Mouse (Mus musculus): Measurements from ENCODE around the gene Hras. TPM values are rescaled to one million over a fixed set of nuclear protein-coding genes. Genes with fewer than 3 reads are reported as not detected.

The Hras gene
- polyA plus RNA-seq, 1 experiment from 2014 or later: 73.9 TPM

DNA sequence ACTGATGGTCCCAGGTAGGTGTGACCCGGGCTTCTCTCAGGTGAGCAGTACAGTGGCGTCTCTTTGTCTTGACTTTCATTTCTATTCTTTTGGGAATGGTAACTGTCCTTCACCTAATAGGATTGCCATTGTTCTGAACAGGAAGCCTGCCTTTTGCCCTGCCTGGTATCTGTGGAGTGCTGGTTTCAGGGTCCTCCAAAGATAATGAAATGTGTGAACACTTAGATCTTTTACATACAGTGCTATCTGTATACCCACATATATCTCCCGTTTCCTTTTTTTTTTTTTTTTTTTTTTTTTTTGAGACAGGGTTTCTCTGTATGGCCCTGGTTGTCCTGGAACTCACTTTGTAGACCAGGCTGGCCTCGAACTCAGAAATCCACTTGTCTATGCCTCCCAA, 52.5 kb downstream of the Hras start:
- H3K36me3 ChIP-seq (ENCODE audit: poor library complexity, severe bottlenecking): peaks cover 57% of the 10 kb centered on the region
- H3K4me1 ChIP-seq: no peaks in the 10 kb centered on the region
- no peaks in the 10 kb centered on the region for H3K27me3 ChIP-seq
- no peak overlapping the region for H3K4me3 ChIP-seq
- no peak overlapping the region for H3K4me2 ChIP-seq
- ATAC-seq: no peak
- H3K9me3 ChIP-seq (replicated peaks): no peaks in the 10 kb centered on the region
- WGBS: 91% methylated on average over 4 of the region's 4 CpGs
- no peak overlapping the region for H3K27ac ChIP-seq
- no peak overlapping the region for H3K9ac ChIP-seq

MicroRNAs within 50 kb of the gene (microRNA counts, 519-probe panel; counts per million panel counts)
- microRNA mmu-miR-210: 4,247 counts per million, percentile 81 among the panel's probes with 10 or more counts

Small RNA genes within 50 kb of the gene (microRNA-seq; reads per million reads assigned to microRNA genes)
- gene Mir210: 522 reads per million, percentile 71 among the genes with 10 or more reads in this experiment

Other genes starting within 250 kb of the Hras start
- gene Ifitm5, start 243.7 kb downstream of the Hras start, polyA plus RNA-seq (2015; fragmentation: Nextera tagmentation; extraction: Ambion mirVana): 0.45 and 0.64 TPM in 2 replicates
- gene Gm45717, start 238.1 kb downstream of the Hras start, polyA plus RNA-seq (2015; fragmentation: Nextera tagmentation; extraction: Ambion mirVana): not detected in 2 replicates
- gene Ifitm2, start 238.0 kb downstream of the Hras start, polyA plus RNA-seq (2015; fragmentation: Nextera tagmentation; extraction: Ambion mirVana): 147 and 153 TPM in 2 replicates
- 2.7 and 4.8 TPM in 2 replicates for gene Ifitm1, start 226.8 kb downstream of the Hras start, polyA plus RNA-seq (2015; fragmentation: Nextera tagmentation; extraction: Ambion mirVana)
- gene Ifitm3, start 183.2 kb downstream of the Hras start, polyA plus RNA-seq (2015; fragmentation: Nextera tagmentation; extraction: Ambion mirVana): 12.7 and 18.1 TPM in 2 replicates
- not detected in 2 replicates for gene Ifitm6, start 176.1 kb downstream of the Hras start, polyA plus RNA-seq (2015; fragmentation: Nextera tagmentation; extraction: Ambion mirVana)
- not detected in 2 replicates for gene Gm17387, start 164.9 kb downstream of the Hras start, polyA plus RNA-seq (2015; fragmentation: Nextera tagmentation; extraction: Ambion mirVana)
- 33.0 and 34.7 TPM in 2 replicates for gene B4galnt4, start 132.9 kb downstream of the Hras start, polyA plus RNA-seq (2015; fragmentation: Nextera tagmentation; extraction: Ambion mirVana)
- 0.25 TPM in 1 of 2 replicates, not detected in the other for gene Pkp3, start 115.8 kb downstream of the Hras start, polyA plus RNA-seq (2015; fragmentation: Nextera tagmentation; extraction: Ambion mirVana)
- gene Sigirr, start 93.4 kb downstream of the Hras start, polyA plus RNA-seq (2015; fragmentation: Nextera tagmentation; extraction: Ambion mirVana): 1.5 and 1.7 TPM in 2 replicates
- gene Ano9, start 76.2 kb downstream of the Hras start, polyA plus RNA-seq (2015; fragmentation: Nextera tagmentation; extraction: Ambion mirVana): 0.13 TPM in 1 of 2 replicates, not detected in the other
- 61.1 and 69.5 TPM in 2 replicates for gene Ptdss2, start 71.6 kb downstream of the Hras start, polyA plus RNA-seq (2015; fragmentation: Nextera tagmentation; extraction: Ambion mirVana)
- 40.7 and 45.2 TPM in 2 replicates for gene Rnh1, start 21.1 kb downstream of the Hras start, polyA plus RNA-seq (2015; fragmentation: Nextera tagmentation; extraction: Ambion mirVana)
- 12.6 and 17.3 TPM in 2 replicates for gene Lrrc56, start 152 bp upstream of the Hras start, polyA plus RNA-seq (2015; fragmentation: Nextera tagmentation; extraction: Ambion mirVana)
- 2.1 and 2.3 TPM in 2 replicates for gene Lmntd2, start 20.1 kb upstream of the Hras start, polyA plus RNA-seq (2015; fragmentation: Nextera tagmentation; extraction: Ambion mirVana)
- 29.4 and 33.8 TPM in 2 replicates for gene Rassf7, start 21.9 kb upstream of the Hras start, polyA plus RNA-seq (2015; fragmentation: Nextera tagmentation; extraction: Ambion mirVana)
- gene Phrf1, start 34.8 kb upstream of the Hras start, polyA plus RNA-seq (2015; fragmentation: Nextera tagmentation; extraction: Ambion mirVana): 82.4 and 91.3 TPM in 2 replicates
- gene Irf7, start 72.5 kb upstream of the Hras start, polyA plus RNA-seq (2015; fragmentation: Nextera tagmentation; extraction: Ambion mirVana): 1.0 and 1.1 TPM in 2 replicates
- gene Cdhr5, start 82.8 kb upstream of the Hras start, polyA plus RNA-seq (2015; fragmentation: Nextera tagmentation; extraction: Ambion mirVana): not detected in 2 replicates
- 0.60 and 0.62 TPM in 2 replicates for gene Sct, start 85.1 kb upstream of the Hras start, polyA plus RNA-seq (2015; fragmentation: Nextera tagmentation; extraction: Ambion mirVana)
- 0.55 and 0.70 TPM in 2 replicates for gene Drd4, start 98.0 kb upstream of the Hras start, polyA plus RNA-seq (2015; fragmentation: Nextera tagmentation; extraction: Ambion mirVana)
- 88.1 and 105 TPM in 2 replicates for gene Deaf1, start 133.7 kb upstream of the Hras start, polyA plus RNA-seq (2015; fragmentation: Nextera tagmentation; extraction: Ambion mirVana)
- gene Tmem80, start 133.7 kb upstream of the Hras start, polyA plus RNA-seq (2015; fragmentation: Nextera tagmentation; extraction: Ambion mirVana): 61.3 and 66.0 TPM in 2 replicates
- gene Eps8l2, start 144.9 kb upstream of the Hras start, polyA plus RNA-seq (2015; fragmentation: Nextera tagmentation; extraction: Ambion mirVana): 0.43 and 0.64 TPM in 2 replicates
- gene Taldo1, start 198.2 kb upstream of the Hras start, polyA plus RNA-seq (2015; fragmentation: Nextera tagmentation; extraction: Ambion mirVana): 386 and 415 TPM in 2 replicates
- 53.2 and 55.6 TPM in 2 replicates for gene Gatd1, start 220.1 kb upstream of the Hras start, polyA plus RNA-seq (2015; fragmentation: Nextera tagmentation; extraction: Ambion mirVana)
- 27.3 and 27.5 TPM in 2 replicates for gene Cend1, start 235.5 kb upstream of the Hras start, polyA plus RNA-seq (2015; fragmentation: Nextera tagmentation; extraction: Ambion mirVana)
- gene Slc25a22, start 243.9 kb upstream of the Hras start, polyA plus RNA-seq (2015; fragmentation: Nextera tagmentation; extraction: Ambion mirVana): 58.2 and 65.1 TPM in 2 replicates

Measured in forebrain, embryonic 13.5 days (tissue).